Mouse (Mus musculus) myocyte (in vitro differentiated cells): ENCODE data around the gene Epn1.

ENCODE experiments used
- CEBPB ChIP-seq: IDR thresholded peaks from 2 replicates; pipeline ENCODE4 v1.6.1; 2011; ENCODE audit warnings: mild to moderate bottlenecking, moderate library complexity; ENCODE audit not compliant: poor library complexity, insufficient read depth, severe bottlenecking
- E2F4 ChIP-seq: IDR thresholded peaks from one replicate; pipeline ENCODE4 v1.6.1; 2011; ENCODE audit warnings: mild to moderate bottlenecking, control low read depth, moderate library complexity; ENCODE audit not compliant: insufficient read depth
- MAX ChIP-seq: IDR thresholded peaks from one replicate; pipeline ENCODE4 v1.6.1; 2011; ENCODE audit warnings: low read depth, mild to moderate bottlenecking, control low read depth
- MYOD1 ChIP-seq, 3 experiments: IDR thresholded peaks; one replicate each; pipeline ENCODE4 v1.6.1; 2011; ENCODE audit warnings: control low read depth in 2 of 3, low read depth in 2 of 3, mild to moderate bottlenecking in 2 of 3, moderate library complexity in 1 of 3; ENCODE audit not compliant: insufficient read length in 2 of 3, control insufficient read depth in 1 of 3
- MYOG ChIP-seq, 3 experiments: IDR thresholded peaks; one replicate each; pipeline ENCODE4 v1.6.1; 2011; ENCODE audit warnings: control low read depth in 2 of 3, low read depth in 2 of 3, mild to moderate bottlenecking in 2 of 3; ENCODE audit not compliant: insufficient read length in 2 of 3, control insufficient read depth in 1 of 3, insufficient read depth in 1 of 3
- POLR2A ChIP-seq: IDR thresholded peaks from one replicate; pipeline ENCODE4 v1.6.1; 2011; ENCODE audit warnings: low read depth, mild to moderate bottlenecking, control low read depth, moderate library complexity; ENCODE audit not compliant: insufficient read length
- POLR2AphosphoS2 ChIP-seq: IDR thresholded peaks from one replicate; pipeline ENCODE4 v1.6.1; 2011; ENCODE audit warnings: low read depth, control low read depth; ENCODE audit not compliant: insufficient read length
- REST ChIP-seq: IDR thresholded peaks from one replicate; pipeline ENCODE4 v1.6.1; 2011; ENCODE audit warnings: mild to moderate bottlenecking, control low read depth, moderate library complexity; ENCODE audit not compliant: insufficient read depth, insufficient read length
- SRF ChIP-seq: IDR thresholded peaks from one replicate; pipeline ENCODE4 v1.6.1; 2011; ENCODE audit warnings: low read depth; ENCODE audit not compliant: control insufficient read depth, insufficient read length
- TCF12 ChIP-seq: IDR thresholded peaks from one replicate; pipeline ENCODE4 v1.6.1; 2011; ENCODE audit warnings: mild to moderate bottlenecking, control low read depth; ENCODE audit not compliant: poor library complexity, insufficient read depth, severe bottlenecking
- TCF3 ChIP-seq: IDR thresholded peaks from one replicate; pipeline ENCODE4 v1.6.1; 2011; ENCODE audit warnings: low read depth, control low read depth; ENCODE audit not compliant: insufficient read length
- USF1 ChIP-seq: IDR thresholded peaks from one replicate; pipeline ENCODE4 v1.6.1; 2011; ENCODE audit warnings: low read depth, mild to moderate bottlenecking, control low read depth, moderate library complexity

DNA sequence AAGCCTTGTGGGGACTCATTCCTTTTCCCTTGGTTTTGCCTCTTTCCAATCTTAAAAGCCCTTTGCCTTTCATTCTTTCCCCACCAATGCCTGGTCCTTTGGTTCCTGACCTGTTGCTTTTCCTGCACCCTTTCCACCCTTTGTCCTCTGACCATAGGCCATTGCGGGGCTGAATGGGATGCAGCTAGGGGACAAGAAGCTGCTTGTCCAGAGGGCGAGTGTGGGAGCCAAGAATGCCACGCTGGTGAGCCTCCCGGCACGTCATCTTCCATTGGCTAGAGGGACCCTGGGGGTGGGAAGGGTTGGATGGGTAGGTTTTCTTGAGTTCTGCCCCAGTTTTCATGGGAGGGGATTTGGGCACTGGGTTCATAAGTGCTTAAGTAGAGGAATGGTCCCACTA lies 5.1 kb upstream of the Epn1 start:
- TF ChIP-seq MYOD1 (IDR thresholded peaks at IDR 0.05; ENCODE audit: control insufficient read depth in 1 of 3, insufficient read length in 2 of 3, low read depth in 2 of 3): no peak
- TF ChIP-seq REST: no peak
- TF ChIP-seq TCF12: no peak
- no peak for TF ChIP-seq TCF3
- TF ChIP-seq POLR2AphosphoS2: no peak
- TF ChIP-seq USF1: no peak
- no peak for TF ChIP-seq POLR2A
- TF ChIP-seq MYOG (IDR thresholded peaks at IDR 0.05; ENCODE audit: control insufficient read depth in 1 of 3, insufficient read depth in 1 of 3, insufficient read length in 2 of 3, low read depth in 2 of 3): no peak
- TF ChIP-seq SRF: no peak
- TF ChIP-seq CEBPB: no peak
- no peak for TF ChIP-seq MAX
- no peak for TF ChIP-seq E2F4
